Comparison of ENCODE assay signal across 27 mouse cellular contexts in genomic region chr8:82407060-82407459, GRCm38 (mm10). TPM values are rescaled to one million over a fixed set of nuclear protein-coding genes. Genes with fewer than 3 reads are reported as not detected.
"Had no signal": no experiment of that assay in that cellular context is flagged by ENCODE, and none has a peak within 500 bp of the region (broad histone marks: within the 10 kb centered on the region; RNA-seq: fewer than 3 reads in every experiment).

No protein-coding gene starts in this region.

- H3K4me3 ChIP-seq: embryonic facial prominence, embryonic 10.5 days; embryonic facial prominence, embryonic 12.5 days; embryonic facial prominence, embryonic 13.5 days; embryonic facial prominence, embryonic 15.5 days; erythroblast, embryonic 14.5 days; forebrain, embryonic 10.5 days; forebrain, embryonic 12.5 days; forebrain, embryonic 13.5 days; forebrain, embryonic 15.5 days; gastrocnemius, adult 2 months; heart, adult 2 months had no signal

- H3K9ac ChIP-seq: embryonic facial prominence, embryonic 12.5 days; embryonic facial prominence, embryonic 13.5 days; embryonic facial prominence, embryonic 15.5 days; forebrain, embryonic 12.5 days; forebrain, embryonic 13.5 days; forebrain, embryonic 15.5 days; forebrain, postnatal 0 days had no signal

- DNase-seq: cerebellum, adult 9-10 months; cerebellum, adult 9-11 months; cerebellum, postnatal 10 days; cerebellum, postnatal 14 days; cerebellum, postnatal 25 days; cerebellum, postnatal 36 days; embryo, embryonic 11 days; forebrain, postnatal 0 days; gastrocnemius, adult 2 months; gastrocnemius, postnatal 10 days; gastrocnemius, postnatal 14 days; gastrocnemius, postnatal 25 days; gastrocnemius, postnatal 36 days; heart, adult 11 months; heart, adult 18-20 months; heart, adult 2 months had no signal

- ATAC-seq: forebrain, embryonic 13.5 days; forebrain, embryonic 14.5 days; forebrain, embryonic 15.5 days; forebrain, embryonic 16.5 days; forebrain, postnatal 0 days had no signal

- H3K36me3 ChIP-seq: embryonic facial prominence, embryonic 10.5 days; embryonic facial prominence, embryonic 12.5 days; embryonic facial prominence, embryonic 13.5 days; embryonic facial prominence, embryonic 15.5 days; forebrain, embryonic 10.5 days; forebrain, embryonic 12.5 days; forebrain, embryonic 15.5 days had no signal

- H3K27ac ChIP-seq: embryonic facial prominence, embryonic 10.5 days; embryonic facial prominence, embryonic 12.5 days; embryonic facial prominence, embryonic 13.5 days; embryonic facial prominence, embryonic 15.5 days; forebrain, embryonic 10.5 days; forebrain, embryonic 12.5 days; forebrain, embryonic 13.5 days; forebrain, embryonic 15.5 days; gastrocnemius, adult 2 months; heart, adult 2 months had no signal

- H3K4me2 ChIP-seq: embryonic facial prominence, embryonic 12.5 days; embryonic facial prominence, embryonic 13.5 days; embryonic facial prominence, embryonic 15.5 days; forebrain, embryonic 12.5 days; forebrain, embryonic 13.5 days; forebrain, embryonic 15.5 days had no signal

- H3K27me3 ChIP-seq: embryonic facial prominence, embryonic 12.5 days; embryonic facial prominence, embryonic 15.5 days; forebrain, embryonic 12.5 days; forebrain, embryonic 15.5 days had no signal

- H3K9me3 ChIP-seq: embryonic facial prominence, embryonic 10.5 days; embryonic facial prominence, embryonic 12.5 days; embryonic facial prominence, embryonic 13.5 days; embryonic facial prominence, embryonic 15.5 days; forebrain, embryonic 10.5 days; forebrain, embryonic 12.5 days; forebrain, embryonic 13.5 days; forebrain, embryonic 15.5 days had no signal

RNA-seq across cellular contexts. Expression of gene Il15, which starts 4.0 kb away (rescaled TPM):
- polyA plus RNA-seq: erythroblast, embryonic 14.5 days had no signal
